Mouse (Mus musculus): ENCODE data around the gene Gucy2g. TPM values are rescaled to one million over a fixed set of nuclear protein-coding genes. Genes with fewer than 3 reads are reported as not detected.
"Not testable (repeated sequence)": the region's sequence is repeated elsewhere in the genome, so short reads cannot be mapped to it uniquely, and the experiment has no call there.

Gene Gucy2g
- polyA plus RNA-seq, 1 experiment = 0.88 TPM

GRCm38 (mm10) chr19:55158606-55159005 lies 82.4 kb downstream of the Gucy2g start:
- Histone ChIP-seq H3K27me3 (replicated peaks; ENCODE audit: control insufficient read depth, insufficient read depth, low read length) (no peaks in the 10 kb centered on the region), H3K36me3 (ENCODE audit: control insufficient read depth, insufficient read depth, low read length) (no peaks in the 10 kb centered on the region), H3K27ac (ENCODE audit: insufficient read depth, low read depth, low read length) (no peak overlapping the region), H3K4me3 (ENCODE audit: insufficient read depth, low read depth, low read length) (no peak overlapping the region), H3K4me1 (ENCODE audit: control insufficient read depth, insufficient read depth, low read length) (no peaks in the 10 kb centered on the region)
- TF ChIP-seq CTCF (conservative IDR thresholded peaks at IDR 0.05; ENCODE audit: insufficient read depth, insufficient read length, low read depth, low read length) = no peak
- no peak for TF ChIP-seq POLR2A (IDR thresholded peaks at IDR 0.05; ENCODE audit: low read depth, low read length)
- DNase-seq = no peak
- WGBS = 75% methylated on average over 8 of the region's 8 CpGs

- Histone ChIP-seq H3K27me3 (replicated peaks; ENCODE audit: control insufficient read depth, insufficient read depth, low read length) (no peaks in the 10 kb centered on the region), H3K27ac (ENCODE audit: insufficient read depth, low read depth, low read length) (no peak overlapping the region), H3K4me3 (ENCODE audit: insufficient read depth, low read depth, low read length) (no peak overlapping the region), H3K4me1 (ENCODE audit: control insufficient read depth, insufficient read depth, low read length) (no peaks in the 10 kb centered on the region), H3K36me3 (ENCODE audit: control insufficient read depth, insufficient read depth, low read length) (no peaks in the 10 kb centered on the region)
- 92% methylated on average over 7 of the region's 7 CpGs for WGBS
- TF ChIP-seq POLR2A (IDR thresholded peaks at IDR 0.05; ENCODE audit: low read depth, low read length) (no peak), CTCF (conservative IDR thresholded peaks at IDR 0.05; ENCODE audit: insufficient read depth, insufficient read length, low read depth, low read length) (no peak)
- DNase-seq = no peak
These were observed 84.0 kb downstream of the Gucy2g start for GRCm38 (mm10) chr19:55157029-55157428.

GRCm38 (mm10) chr19:55152983-55153382 lies 88.1 kb downstream of the Gucy2g start:
- H3K4me3 ChIP-seq (ENCODE audit: insufficient read depth, low read depth, low read length) = no peak overlapping the region
- TF ChIP-seq POLR2A (IDR thresholded peaks at IDR 0.05; ENCODE audit: low read depth, low read length) (no peak), CTCF (conservative IDR thresholded peaks at IDR 0.05; ENCODE audit: insufficient read depth, insufficient read length, low read depth, low read length) (no peak)
- WGBS = 91% methylated on average over 6 of the region's 6 CpGs
- H3K27ac ChIP-seq (ENCODE audit: insufficient read depth, low read depth, low read length) = no peak overlapping the region
- DNase-seq = no peak
- no peaks in the 10 kb centered on the region for H3K27me3 ChIP-seq (replicated peaks; ENCODE audit: control insufficient read depth, insufficient read depth, low read length)
- no peaks in the 10 kb centered on the region for H3K4me1 ChIP-seq (ENCODE audit: control insufficient read depth, insufficient read depth, low read length)
- no peaks in the 10 kb centered on the region for H3K36me3 ChIP-seq (ENCODE audit: control insufficient read depth, insufficient read depth, low read length)

- not testable (repeated sequence) for H3K27ac ChIP-seq (ENCODE audit: insufficient read depth, low read depth, low read length); H3K4me3 ChIP-seq (ENCODE audit: insufficient read depth, low read depth, low read length); H3K27me3 ChIP-seq (replicated peaks; ENCODE audit: control insufficient read depth, insufficient read depth, low read length); H3K36me3 ChIP-seq (ENCODE audit: control insufficient read depth, insufficient read depth, low read length); H3K4me1 ChIP-seq (ENCODE audit: control insufficient read depth, insufficient read depth, low read length); DNase-seq
- WGBS = 66% methylated on average over 6 of the region's 6 CpGs
These were observed 88.8 kb downstream of the Gucy2g start for GRCm38 (mm10) chr19:55152274-55152673.

GRCm38 (mm10) chr19:55149646-55150045 lies 91.4 kb downstream of the Gucy2g start:
- 57% methylated on average over 6 of the region's 6 CpGs for WGBS
- Histone ChIP-seq H3K4me3 (ENCODE audit: insufficient read depth, low read depth, low read length) (no peak overlapping the region), H3K36me3 (ENCODE audit: control insufficient read depth, insufficient read depth, low read length) (no peaks in the 10 kb centered on the region), H3K27ac (ENCODE audit: insufficient read depth, low read depth, low read length) (no peak overlapping the region), H3K4me1 (ENCODE audit: control insufficient read depth, insufficient read depth, low read length) (peaks cover 6% of the 10 kb centered on the region), H3K27me3 (replicated peaks; ENCODE audit: control insufficient read depth, insufficient read depth, low read length) (no peaks in the 10 kb centered on the region)
- no peak for DNase-seq
- no peak for TF ChIP-seq POLR2A (IDR thresholded peaks at IDR 0.05; ENCODE audit: low read depth, low read length)

GRCm38 (mm10) chr19:55148109-55148508 lies 92.9 kb downstream of the Gucy2g start:
- Histone ChIP-seq H3K27ac (ENCODE audit: insufficient read depth, low read depth, low read length) (no peak overlapping the region), H3K27me3 (replicated peaks; ENCODE audit: control insufficient read depth, insufficient read depth, low read length) (no peaks in the 10 kb centered on the region), H3K4me3 (ENCODE audit: insufficient read depth, low read depth, low read length) (no peak overlapping the region), H3K36me3 (ENCODE audit: control insufficient read depth, insufficient read depth, low read length) (no peaks in the 10 kb centered on the region), H3K4me1 (ENCODE audit: control insufficient read depth, insufficient read depth, low read length) (peaks cover 10% of the 10 kb centered on the region)
- no peak for DNase-seq
- 65% methylated on average over 6 of the region's 6 CpGs for WGBS
- TF ChIP-seq POLR2A (IDR thresholded peaks at IDR 0.05; ENCODE audit: low read depth, low read length) (no peak), CTCF (conservative IDR thresholded peaks at IDR 0.05; ENCODE audit: insufficient read depth, insufficient read length, low read depth, low read length) (no peak)

Other genes with a start within 250 kb of the Gucy2g start
- gene Gpam, start 114.0 kb downstream of the Gucy2g start, polyA plus RNA-seq (2012; rRNA removed) = 56.6 and 60.7 TPM in 2 replicates
- 0.04 and 0.09 TPM in 2 replicates for gene Tectb, start 60.5 kb downstream of the Gucy2g start, polyA plus RNA-seq (2012; rRNA removed)
- gene Acsl5, start 10.7 kb upstream of the Gucy2g start, polyA plus RNA-seq (2012; rRNA removed) = 26.8 and 29.3 TPM in 2 replicates
- gene Zdhhc6, start 74.8 kb upstream of the Gucy2g start, polyA plus RNA-seq (2012; rRNA removed) = 22.5 and 29.1 TPM in 2 replicates
- 15.7 and 15.9 TPM in 2 replicates for gene Vti1a, start 75.1 kb upstream of the Gucy2g start, polyA plus RNA-seq (2012; rRNA removed)